Mouse (Mus musculus): ENCODE data around the gene Uchl3.

The Uchl3 gene

DNA sequence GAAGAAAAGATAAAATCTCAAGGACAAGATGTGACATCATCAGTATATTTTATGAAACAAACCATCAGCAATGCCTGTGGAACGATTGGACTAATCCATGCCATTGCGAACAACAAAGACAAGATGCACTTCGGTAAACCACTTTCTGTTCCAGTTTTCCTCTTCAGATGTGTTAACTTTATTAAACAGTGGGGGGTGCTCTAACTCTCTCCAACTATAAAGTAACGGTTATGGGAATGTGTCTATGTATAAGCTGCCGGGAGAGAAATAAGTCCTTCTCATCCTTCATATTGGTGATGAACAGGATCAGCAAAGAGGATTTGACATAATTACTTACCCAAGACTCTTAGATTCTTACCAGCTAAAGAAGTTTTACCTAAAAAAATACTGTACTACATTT is 12.8 kb downstream of the Uchl3 start:
- peak; percentile 64; the same call in 1 of the 2 replicates for ATAC-seq (ENCODE audit: low TSS enrichment)

DNA sequence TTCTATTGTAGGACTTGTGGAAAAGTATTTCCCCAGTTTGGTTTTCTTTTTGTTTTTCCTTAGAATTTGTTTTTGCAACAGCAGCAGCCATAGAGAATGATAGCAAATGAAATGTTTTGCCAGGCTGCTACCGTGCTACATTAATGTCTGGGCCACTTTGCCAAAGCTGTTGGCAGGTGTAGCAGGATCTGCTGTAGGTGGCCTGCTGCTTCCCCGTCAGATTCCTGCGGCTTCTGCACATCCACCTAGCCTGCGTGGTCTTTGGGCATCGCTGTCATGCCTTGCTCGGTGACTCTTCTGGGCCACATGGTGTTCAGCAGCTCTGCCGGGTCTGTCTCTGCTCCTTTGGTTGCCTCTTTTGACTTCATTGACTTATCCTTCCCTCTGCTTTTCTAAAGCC is 14.9 kb downstream of the Uchl3 start:
- ATAC-seq (ENCODE audit: low TSS enrichment): no peak

DNA sequence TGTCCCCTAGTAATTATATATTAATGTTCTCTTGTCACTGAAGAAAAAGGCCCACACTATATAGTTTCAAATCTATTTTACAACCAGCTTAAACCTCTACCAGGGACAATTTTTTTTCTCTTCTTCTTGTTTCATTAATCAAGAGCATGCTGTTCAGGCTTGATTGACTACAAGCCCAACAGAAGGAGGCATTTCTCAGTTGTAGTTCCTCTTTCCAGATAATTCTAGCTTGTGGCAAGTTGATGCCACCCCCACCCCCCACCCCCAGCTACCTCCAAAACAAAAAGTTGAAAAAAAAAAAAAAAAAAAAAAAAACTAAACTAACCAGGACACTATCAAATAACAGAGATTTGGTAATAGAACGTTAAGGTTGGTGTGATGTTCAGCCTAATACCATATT is 18.5 kb downstream of the Uchl3 start:
- ATAC-seq (ENCODE audit: low TSS enrichment): no peak

DNA sequence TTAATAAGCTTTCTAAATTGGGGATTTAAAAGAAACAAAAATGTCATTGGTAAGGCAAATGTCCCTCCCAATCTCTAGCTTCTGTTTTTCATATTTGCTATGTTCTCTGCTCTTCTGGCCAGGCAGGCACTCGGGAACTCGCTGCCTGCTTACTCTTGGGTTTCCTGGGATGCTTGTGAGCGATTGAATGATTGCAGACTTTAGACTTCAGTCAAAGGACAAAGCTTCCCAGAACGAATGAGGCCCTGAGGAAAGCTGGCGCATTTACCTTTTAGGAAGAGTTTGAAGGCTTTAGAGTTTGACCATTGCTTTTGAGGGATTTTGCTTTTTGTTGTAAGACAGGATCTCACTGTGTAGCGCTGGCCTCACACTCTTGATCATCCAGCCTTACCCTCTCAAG is 33.9 kb downstream of the Uchl3 start:
- ATAC-seq (ENCODE audit: low TSS enrichment): no peak

DNA sequence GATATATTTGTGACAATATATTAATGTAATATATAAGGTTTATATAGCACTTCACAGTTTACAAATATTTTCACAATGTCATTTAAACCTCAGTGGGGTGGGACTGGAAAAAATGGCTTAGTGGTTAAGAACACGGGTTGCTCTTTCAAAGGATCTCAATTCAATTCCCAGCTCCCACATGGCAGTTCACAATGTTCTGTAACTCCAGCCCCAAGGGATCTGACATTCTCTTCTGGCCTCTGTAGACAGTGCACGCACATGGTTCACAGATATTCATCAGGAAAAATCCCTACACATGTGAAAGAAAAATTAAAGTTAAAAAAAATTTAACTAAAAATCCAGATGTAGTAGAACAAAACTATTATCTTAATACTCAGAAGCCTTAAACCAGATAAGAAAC is 34.6 kb downstream of the Uchl3 start:
- ATAC-seq (ENCODE audit: low TSS enrichment): no peak

DNA sequence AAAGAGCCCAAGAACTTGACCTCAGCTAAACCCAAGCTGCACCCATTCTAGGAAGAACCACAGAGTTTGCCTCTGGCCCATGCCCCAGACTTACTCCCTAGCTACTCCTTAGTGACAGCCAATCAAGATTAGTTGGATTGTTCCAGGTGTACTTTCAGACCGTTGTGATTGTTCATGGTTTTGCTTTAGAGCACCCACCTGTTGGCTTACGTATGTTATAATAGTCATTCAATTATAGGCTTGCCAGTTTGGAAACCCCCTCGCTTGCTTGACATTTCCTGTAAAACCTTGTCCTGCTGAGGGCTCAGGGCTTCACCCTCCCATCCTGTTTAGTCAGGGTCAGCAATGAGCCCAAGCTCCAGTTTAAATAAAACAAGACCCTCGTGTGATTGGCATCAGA is 50.7 kb downstream of the Uchl3 start:
- no peak for ATAC-seq (ENCODE audit: low TSS enrichment)

DNA sequence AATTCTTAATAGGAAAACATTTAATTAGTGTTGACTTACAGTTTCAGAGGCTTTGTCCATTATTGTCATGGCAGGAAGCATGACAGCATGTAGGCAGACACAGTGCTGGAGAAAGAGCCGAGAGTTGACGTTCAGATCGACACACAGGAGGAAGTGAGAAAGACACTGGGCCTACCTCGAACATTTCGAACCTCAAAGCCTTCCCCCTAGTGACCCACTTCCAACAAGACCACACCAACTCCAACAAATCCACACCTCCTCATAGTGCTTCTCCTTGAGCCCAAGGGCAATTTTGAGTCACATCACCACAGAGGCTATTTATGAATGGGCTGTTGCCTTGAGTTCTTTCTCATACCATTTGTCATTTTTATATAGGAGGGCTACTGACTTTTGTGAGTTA is 53.3 kb downstream of the Uchl3 start:
- ATAC-seq (ENCODE audit: low TSS enrichment): no peak

DNA sequence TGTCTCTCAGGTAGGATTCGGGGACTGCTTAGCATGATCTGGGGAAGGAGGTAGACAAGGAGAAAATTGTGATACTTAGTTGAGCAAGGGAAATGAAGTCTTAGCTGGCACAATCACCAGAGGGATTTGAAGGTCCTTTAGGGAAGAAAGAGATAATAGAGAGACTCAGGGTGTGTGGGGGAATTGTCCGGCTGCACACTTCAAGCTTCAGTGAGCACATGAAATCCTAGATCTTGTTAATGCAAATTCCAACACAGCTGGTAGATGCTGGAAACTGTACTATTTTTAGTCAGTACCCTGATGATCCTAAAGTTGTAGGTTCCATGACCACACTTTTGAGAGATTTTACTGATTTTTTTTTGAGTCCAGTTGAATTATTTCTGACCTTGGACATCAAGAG is 60.6 kb downstream of the Uchl3 start:
- no peak for ATAC-seq (ENCODE audit: low TSS enrichment)

DNA sequence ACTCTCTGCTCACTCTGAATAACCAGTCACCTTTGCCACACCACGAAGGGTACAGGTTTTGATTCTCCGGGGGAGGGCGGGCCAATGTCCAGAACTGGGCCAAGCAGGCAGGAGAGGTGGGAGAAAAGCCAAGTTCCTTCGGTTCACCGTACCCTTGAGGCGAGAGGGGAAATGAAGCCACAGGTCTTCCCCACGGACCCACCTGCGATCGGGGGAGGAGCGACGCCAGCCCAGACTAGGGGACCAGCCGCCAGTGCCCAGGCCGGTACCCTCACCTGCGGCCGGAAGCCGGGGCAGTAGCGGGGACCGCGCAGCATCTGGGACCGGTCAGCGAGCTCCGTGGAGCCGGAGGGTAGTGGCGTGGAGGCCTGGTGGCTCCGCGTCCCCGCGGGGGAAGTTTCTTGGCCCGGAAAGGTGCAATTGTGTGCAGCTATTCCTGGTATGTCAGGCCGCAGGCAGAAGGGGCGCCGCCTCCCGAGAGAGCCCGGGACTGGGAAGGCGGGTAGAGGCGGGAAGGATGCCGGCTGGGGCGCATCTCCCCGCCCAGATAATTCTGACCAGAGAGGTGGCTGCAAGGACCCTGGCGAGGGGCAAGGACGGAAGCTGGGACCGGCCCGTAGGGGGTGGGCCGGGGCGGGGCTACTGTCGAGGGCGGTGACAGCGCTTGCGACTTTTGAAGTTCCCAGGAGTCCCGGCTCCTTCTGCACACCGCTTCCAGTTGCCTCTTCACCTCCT is 75.6 kb downstream of the Uchl3 start, which contains the start of the genes Gm9922 and Lmo7:
Gene Gm9922, minus strand, starts transcription at position 578 of the 735 bp plus-strand sequence.
Gene Lmo7, plus strand, starts transcription at position 721 of the 735 bp plus-strand sequence.
- ATAC-seq (ENCODE audit: low TSS enrichment): peak; percentile 86

DNA sequence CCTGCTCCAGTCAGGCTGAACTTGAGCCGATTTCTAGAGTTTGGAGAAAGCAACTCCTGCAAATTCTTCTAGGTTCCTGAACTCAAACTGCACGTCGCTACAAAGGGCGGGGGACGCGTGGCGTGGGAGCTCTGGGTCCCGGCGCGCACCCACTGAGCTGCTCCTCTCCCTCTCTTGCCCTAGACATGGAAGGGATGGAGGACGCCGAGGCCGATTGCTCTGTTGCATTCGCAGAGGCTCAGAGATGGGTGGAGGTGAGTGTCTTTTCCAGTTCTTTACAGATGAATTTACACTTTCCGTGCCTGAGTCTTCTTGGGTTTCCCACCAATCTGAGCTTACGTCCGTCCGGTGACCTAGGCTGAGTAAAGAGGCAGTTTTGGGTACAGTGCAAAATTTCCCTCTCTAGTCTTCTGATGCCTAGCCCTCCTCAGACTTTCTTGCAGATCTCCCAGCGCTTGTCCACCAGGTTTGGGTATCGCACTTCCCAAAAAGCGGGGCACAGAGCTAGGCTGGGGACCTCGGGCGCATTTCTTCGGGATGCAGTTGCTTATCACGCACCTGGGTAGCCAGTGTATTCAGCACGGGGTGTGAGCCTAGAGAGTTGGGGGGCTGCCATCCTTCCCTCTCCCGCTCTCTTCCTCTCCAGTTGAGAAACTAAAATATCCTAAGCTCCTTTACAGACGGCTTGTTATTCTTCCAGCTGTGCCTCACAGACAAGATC is 76.4 kb downstream of the Uchl3 start:
- ATAC-seq (ENCODE audit: low TSS enrichment): peak; percentile 80

DNA sequence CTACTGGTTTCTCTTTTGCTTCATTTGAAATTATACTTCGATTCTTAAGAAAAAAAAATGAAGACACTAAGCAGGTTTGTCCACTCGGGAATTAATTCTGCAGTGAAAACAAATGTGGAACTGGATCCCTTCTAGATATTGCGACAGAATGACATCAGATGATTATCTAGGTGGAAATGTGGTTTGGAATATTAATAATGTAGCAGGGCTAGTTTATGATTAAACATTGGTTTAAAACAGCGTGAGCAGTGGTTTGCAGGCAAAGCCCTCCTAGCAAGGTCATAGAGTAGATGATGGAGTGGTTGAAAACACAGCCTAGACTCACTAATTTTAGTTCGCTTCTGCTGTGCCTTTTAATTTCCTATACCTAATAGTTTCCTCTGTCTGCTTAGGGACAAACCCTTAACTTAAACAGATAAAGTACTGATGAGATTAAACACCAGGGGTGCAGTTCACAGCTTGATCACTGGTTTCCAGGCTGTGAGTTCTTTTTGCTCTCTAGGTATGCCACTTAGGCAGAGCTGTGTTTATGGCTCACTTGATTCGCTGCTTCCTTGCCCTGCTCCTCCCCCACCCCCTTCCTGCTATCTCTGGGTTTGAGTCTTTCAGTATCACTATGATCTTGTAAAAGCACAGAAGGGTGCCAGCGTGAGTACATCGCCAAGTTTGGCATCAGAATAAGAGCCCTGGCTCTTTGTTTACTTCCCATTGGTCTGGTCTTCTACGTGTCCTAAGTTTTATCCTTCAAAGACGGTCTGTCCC is 80.0 kb downstream of the Uchl3 start:
- no peak for ATAC-seq (ENCODE audit: low TSS enrichment)

DNA sequence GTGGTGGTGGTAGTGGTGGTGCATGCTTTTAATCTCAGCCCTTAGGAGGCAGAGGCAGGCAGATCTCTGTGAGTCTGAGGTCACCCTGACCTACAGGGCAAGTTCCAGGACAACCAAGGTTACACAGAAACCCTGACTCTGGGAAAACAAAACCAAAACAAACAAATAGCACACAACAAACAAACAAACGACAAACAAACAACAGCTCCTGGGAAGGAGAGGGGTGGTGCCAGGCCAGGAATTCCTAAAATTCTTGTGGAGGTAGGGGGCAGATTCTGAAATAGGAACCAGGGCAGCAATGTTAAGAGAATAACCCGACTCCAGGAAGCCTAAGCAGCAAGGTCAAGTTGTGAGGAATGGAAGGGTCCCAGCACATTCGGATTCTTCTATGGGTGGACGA is 83.7 kb downstream of the Uchl3 start:
- no peak for ATAC-seq (ENCODE audit: low TSS enrichment)

Data from frontal cortex, adult (tissue).